Mouse (Mus musculus) cerebellum, adult 18-20 months (tissue): ENCODE data around the gene Orc1.

Experiments
- DNase-seq, 2 experiments: peaks; one replicate each; pipeline ENCODE4 v3.0.0; 2021

Gene Orc1

GRCm38 (mm10) chr4:108637721-108638120 lies 58.5 kb downstream of the Orc1 start:
- DNase-seq = no peak

DNA sequence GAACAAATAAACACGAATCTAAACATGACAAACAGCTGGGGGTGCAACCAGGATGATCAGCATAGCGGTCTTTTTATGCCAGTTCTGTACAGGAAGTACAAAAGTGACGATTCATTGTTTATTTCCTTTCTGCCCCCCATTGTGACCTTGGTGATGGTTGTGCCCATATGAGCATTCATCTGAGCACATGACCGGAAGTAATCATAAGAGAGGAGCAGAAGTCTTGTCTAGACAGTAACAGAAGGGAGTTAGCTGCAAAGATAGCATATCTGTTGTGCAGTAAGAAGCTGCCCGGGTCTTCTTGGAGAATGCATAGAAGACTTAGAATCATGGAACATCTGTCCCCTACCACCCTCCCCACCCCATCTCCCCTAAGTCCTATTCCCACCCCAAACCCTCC lies 59.5 kb downstream of the Orc1 start:
- DNase-seq = no peak

DNA sequence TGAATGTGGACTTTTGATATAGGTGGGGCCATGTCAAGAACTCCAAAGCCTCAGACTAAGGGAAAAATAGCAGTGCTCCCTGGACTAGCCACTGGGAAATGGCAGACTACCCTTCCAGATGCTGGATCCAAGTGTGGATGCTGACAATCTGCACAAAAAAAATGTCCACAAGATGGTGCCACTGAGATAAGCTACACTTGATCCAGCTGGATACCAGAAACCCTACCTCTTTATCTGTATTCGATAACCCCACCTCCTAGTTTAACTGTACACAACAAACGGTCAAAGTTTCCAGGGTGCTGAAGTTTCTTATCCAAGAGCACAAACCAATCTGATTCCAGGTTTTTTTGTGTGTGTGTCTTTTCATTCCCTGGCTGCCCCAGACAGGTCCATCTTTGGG lies 85.2 kb downstream of the Orc1 start:
- DNase-seq = peak in 1 of 2 experiments; percentile 15
